Comparison of ENCODE assay signal across 8 mouse cellular contexts in genomic region chr17:65370034-65370780, GRCm38 (mm10).
DNase-seq lines count a peak whose midpoint lies in the region; ATAC-seq lines count a peak whose summit lies in the region.

No protein-coding gene starts in this region.

- no peaks in the 10 kb centered on the region for H3K36me3 ChIP-seq in hindbrain, embryonic 14.5 days (replicated peaks; ENCODE audit: control insufficient read depth, insufficient read depth)
- H3K36me3 ChIP-seq in hindbrain, embryonic 13.5 days: no peaks in the 10 kb centered on the region

- no peak overlapping the region for H3K4me2 ChIP-seq in hindbrain, embryonic 14.5 days (replicated peaks)
- no peak overlapping the region for H3K4me2 ChIP-seq in hindbrain, embryonic 13.5 days

- H3K4me3 ChIP-seq in hindbrain, embryonic 14.5 days (replicated peaks; ENCODE audit: low read length): no peak overlapping the region
- H3K4me3 ChIP-seq in hindbrain, embryonic 13.5 days: no peak overlapping the region

- no peak overlapping the region for H3K9ac ChIP-seq in hindbrain, embryonic 14.5 days
- no peak overlapping the region for H3K9ac ChIP-seq in hindbrain, embryonic 13.5 days

- WGBS in hindbrain, embryonic 14.5 days: 45% methylated on average over 7 of the region's 7 CpGs
- WGBS in hindbrain, embryonic 13.5 days: 40% methylated on average over 7 of the region's 7 CpGs

- no peak for ATAC-seq in hindbrain, embryonic 14.5 days (ENCODE audit: low FRiP score)
- ATAC-seq in hindbrain, embryonic 13.5 days (ENCODE audit: low FRiP score): no peak
- no peak for ATAC-seq in erythroid progenitor cell, adult 5-6 weeks (replicated peaks; ENCODE audit: low FRiP score, poor library complexity, severe bottlenecking)

- H3K27me3 ChIP-seq in hindbrain, embryonic 14.5 days (ENCODE audit: control insufficient read depth, insufficient read depth, low read length): no peaks in the 10 kb centered on the region
- no peaks in the 10 kb centered on the region for H3K27me3 ChIP-seq in hindbrain, embryonic 13.5 days

- peak; percentile 59 for DNase-seq in hindbrain, embryonic 14.5 days (ENCODE audit: low spot score)
- peak; percentile 55 for DNase-seq in R1 (ENCODE audit: low read depth, low spot score)
- DNase-seq in frontal cortex, adult 2 months (ENCODE audit: extremely low spot score in 1 of 2, low spot score in 1 of 2): peak; percentile 89 to 90
- DNase-seq in layer of hippocampus, postnatal 25 days (ENCODE audit: extremely low spot score in 1 of 2, low spot score in 1 of 2): peak; percentile 8 to 22
- DNase-seq in right cerebral cortex, postnatal 10 days (ENCODE audit: low spot score in 2 of 2): peak; percentile 84 to 91
- no peak for DNase-seq in gastrocnemius, postnatal 25 days

- no peak overlapping the region for H3K27ac ChIP-seq in hindbrain, embryonic 14.5 days
- H3K27ac ChIP-seq in hindbrain, embryonic 13.5 days: no peak overlapping the region

- no peaks in the 10 kb centered on the region for H3K9me3 ChIP-seq in hindbrain, embryonic 14.5 days (ENCODE audit: control insufficient read depth, low read length)
- H3K9me3 ChIP-seq in hindbrain, embryonic 13.5 days: no peaks in the 10 kb centered on the region

- peaks cover 6% of the 10 kb centered on the region; the same call in 1 of the 2 replicates for H3K4me1 ChIP-seq in hindbrain, embryonic 14.5 days (replicated peaks; ENCODE audit: control insufficient read depth, insufficient read depth, low read length)
- no peaks in the 10 kb centered on the region for H3K4me1 ChIP-seq in hindbrain, embryonic 13.5 days (replicated peaks)
